Mouse (Mus musculus) midbrain, embryonic 15.5 days (tissue): ENCODE data around the gene Gpatch2. TPM values are rescaled to one million over a fixed set of nuclear protein-coding genes. Genes with fewer than 3 reads are reported as not detected.

Source experiments
- ATAC-seq: fragments of 200-750 bp; cut with Nextera tagmentation; replicated peaks from 2 replicates; pipeline ENCODE4 v1.8.0; 2017; ENCODE audit warnings: moderate TSS enrichment
- H3K27ac ChIP-seq: fragments of 300-500 bp; sonication (generic); 2 replicates; pipeline ENCODE4 v1.5.1; 2015; ENCODE audit warnings: mild to moderate bottlenecking, inconsistent platforms
- H3K27me3 ChIP-seq: fragments of 300-500 bp; sonication (generic); replicated peaks from 2 replicates; pipeline ENCODE4 v1.6.1; 2015; ENCODE audit warnings: inconsistent platforms
- H3K36me3 ChIP-seq: fragments of 300-500 bp; sonication (generic); replicated peaks from 2 replicates; pipeline ENCODE4 v1.6.1; 2015; ENCODE audit warnings: inconsistent platforms
- H3K4me1 ChIP-seq: fragments of 300-500 bp; sonication (generic); 2 replicates; pipeline ENCODE4 v1.6.1; 2015; ENCODE audit warnings: inconsistent platforms
- H3K4me2 ChIP-seq: fragments of 300-500 bp; sonication (generic); 2 replicates; pipeline ENCODE4 v1.6.1; 2015; ENCODE audit warnings: inconsistent platforms, mild to moderate bottlenecking, moderate library complexity
- H3K4me3 ChIP-seq: fragments of 300-500 bp; sonication (generic); 2 replicates; pipeline ENCODE4 v1.5.1; 2015; ENCODE audit warnings: mild to moderate bottlenecking, inconsistent platforms
- H3K9ac ChIP-seq: fragments of 300-500 bp; sonication (generic); 2 replicates; pipeline ENCODE4 v1.6.1; 2015; ENCODE audit warnings: mild to moderate bottlenecking, inconsistent platforms
- H3K9me3 ChIP-seq: fragments of 300-500 bp; sonication (generic); 2 replicates; pipeline ENCODE4 v1.6.1; 2016; ENCODE audit warnings: inconsistent platforms
- WGBS: fragments of 180-500 bp; shearing (Covaris S2); methylation state at CpG from one replicate; pipeline ENCODE4 v1.1.7; 2015; ENCODE audit warnings: mixed read lengths; 5-methylcytosine and 5-hydroxymethylcytosine counted together
- polyA plus RNA-seq: library from polyadenylated mRNA; unstranded; fragments of >200 nt; fragmentation: Nextera tagmentation; extraction: Ambion mirVana; gene quantifications from 2 replicates; pipeline ENCODE4 v1.2.1, GENCODE M21; 2015

Gpatch2 gene
- polyA plus RNA-seq: 17.4 and 18.6 TPM in 2 replicates

DNA sequence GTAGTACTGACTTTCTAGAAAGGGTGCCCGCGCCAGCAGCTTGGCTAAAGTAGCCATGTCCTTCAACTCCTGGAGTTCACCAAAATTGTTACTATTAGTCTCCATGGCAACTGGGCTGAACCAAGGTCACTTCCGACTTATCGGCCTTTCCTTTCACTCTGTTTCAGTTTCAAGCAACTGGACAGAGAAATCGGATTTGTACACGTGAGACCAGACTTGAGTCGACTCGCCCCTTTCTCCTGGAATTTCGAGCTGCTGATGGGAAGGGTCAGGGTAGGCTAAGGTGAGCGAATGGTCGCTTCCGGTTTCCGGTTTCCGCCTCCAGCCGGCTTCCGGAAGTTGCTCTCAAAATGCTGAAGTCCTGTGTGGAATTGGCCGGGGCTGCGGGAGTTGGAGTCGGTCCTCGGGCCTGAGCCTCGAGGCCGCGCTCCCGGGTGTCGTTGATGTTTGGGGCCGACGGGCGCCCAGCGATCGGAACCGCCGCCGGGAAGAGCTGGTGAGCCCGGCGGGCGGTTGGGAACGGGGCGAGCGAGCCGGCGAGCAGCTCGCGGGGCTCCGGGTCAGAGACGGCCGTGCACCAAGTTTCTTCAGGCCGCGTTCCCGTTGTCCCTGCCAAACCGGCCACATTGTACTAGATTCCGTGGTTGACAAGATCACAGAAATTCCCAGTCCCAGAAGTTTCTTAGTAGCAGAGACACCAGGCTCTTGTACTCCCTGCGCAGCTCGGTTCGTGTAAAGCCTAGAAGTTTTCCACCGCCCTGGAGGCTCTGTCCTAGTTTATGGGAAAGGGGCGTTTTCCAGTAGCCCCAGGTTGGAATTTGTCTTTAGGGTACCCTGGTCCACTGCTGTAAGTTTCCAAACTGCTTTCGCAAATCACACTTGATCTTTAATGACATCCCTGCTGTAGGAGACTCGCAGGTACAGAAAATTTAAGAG, at the start of gene Gpatch2, which contains the start of gene Spata17:
Gene Gpatch2, plus strand, starts transcription at position 328 of the 936 bp plus-strand sequence.
Gene Spata17, minus strand, starts transcription at position 285 of the 936 bp plus-strand sequence.
- H3K4me1 ChIP-seq: peaks cover 9% of the 10 kb centered on the region
- no peaks in the 10 kb centered on the region for H3K36me3 ChIP-seq
- ATAC-seq: peak; percentile 93
- peak within 1 kb of the TSS; percentile 81 for H3K9ac ChIP-seq
- WGBS: under 1% methylated on average over 58 of the region's 58 CpGs
- H3K27me3 ChIP-seq: no peaks in the 10 kb centered on the region
- H3K4me3 ChIP-seq: peak within 1 kb of the TSS; percentile 97
- peak within 1 kb of the TSS; percentile 86 for H3K27ac ChIP-seq
- H3K4me2 ChIP-seq: peak within 1 kb of the TSS; percentile 78
- H3K9me3 ChIP-seq: no peaks in the 10 kb centered on the region

DNA sequence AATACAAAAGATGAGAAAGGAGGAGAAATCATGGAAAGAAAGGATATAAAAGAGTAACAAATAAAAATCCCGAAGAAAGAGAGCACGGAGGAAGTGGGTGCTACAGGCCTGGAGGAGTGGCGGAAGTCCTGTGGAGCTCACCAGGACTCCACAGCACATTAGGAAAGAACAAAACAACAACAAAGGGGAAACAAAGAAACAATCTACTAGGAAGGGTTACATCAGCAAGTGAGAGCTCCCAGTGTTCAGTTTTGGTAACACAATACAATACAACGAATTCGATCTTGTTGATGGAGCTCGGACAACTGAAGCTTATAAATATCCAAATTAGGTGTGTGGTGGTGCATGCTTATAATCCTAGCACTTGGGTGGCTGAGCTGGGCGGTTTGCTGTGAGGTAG, 45.7 kb upstream of the Gpatch2 start:
- Histone ChIP-seq H3K27ac (no peak overlapping the region), H3K4me2 (no peak overlapping the region), H3K9ac (no peak overlapping the region), H3K4me1 (no peaks in the 10 kb centered on the region), H3K9me3 (no peaks in the 10 kb centered on the region), H3K27me3 (no peaks in the 10 kb centered on the region), H3K36me3 (no peaks in the 10 kb centered on the region), H3K4me3 (no peak overlapping the region)
- 55% methylated on average over 7 of the region's 7 CpGs for WGBS
- no peak for ATAC-seq

DNA sequence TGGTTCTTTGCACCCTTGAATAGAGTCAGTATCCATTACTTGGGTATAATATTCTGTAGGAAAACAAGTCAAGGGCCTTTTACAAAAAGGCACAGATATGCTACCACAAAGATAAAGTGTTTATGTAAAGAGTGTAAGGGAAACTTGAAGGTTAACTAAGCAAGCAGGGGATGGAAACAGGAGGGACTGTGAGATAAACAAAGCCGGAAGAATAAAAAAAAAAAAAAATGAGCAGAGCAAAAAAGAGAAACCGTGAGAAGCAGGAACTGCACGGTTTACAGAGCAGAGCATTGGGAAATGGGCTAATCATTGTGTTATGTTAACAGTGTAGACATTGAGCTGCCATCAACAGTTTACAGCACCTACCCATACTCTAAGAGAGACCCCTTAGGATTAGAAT, 44.9 kb upstream of the Gpatch2 start:
- Histone ChIP-seq H3K4me1 (no peaks in the 10 kb centered on the region), H3K4me3 (no peak overlapping the region), H3K36me3 (no peaks in the 10 kb centered on the region), H3K9ac (no peak overlapping the region), H3K27ac (no peak overlapping the region), H3K4me2 (no peak overlapping the region), H3K27me3 (no peaks in the 10 kb centered on the region), H3K9me3 (no peaks in the 10 kb centered on the region)
- WGBS: 85% methylated on average over 3 of the region's 3 CpGs
- ATAC-seq: no peak

DNA sequence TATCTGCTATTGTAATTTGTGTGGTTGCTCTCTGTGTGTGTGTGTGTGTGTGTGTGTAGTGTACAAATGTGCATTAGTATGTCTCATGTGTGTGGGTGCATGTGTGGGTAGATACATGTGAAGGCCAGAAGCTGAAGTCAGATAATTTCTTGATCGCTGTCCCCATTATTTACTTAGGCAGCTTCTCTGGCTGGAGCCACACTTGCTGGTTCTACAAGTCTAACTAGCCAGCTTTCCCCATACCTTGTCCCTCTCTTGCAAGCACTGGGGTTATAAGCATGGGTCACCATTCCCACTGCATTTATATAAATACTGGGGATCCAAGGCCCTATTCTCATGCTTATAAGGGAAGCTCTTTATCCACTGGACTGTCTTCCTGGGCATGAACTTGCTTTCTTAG, 39.3 kb upstream of the Gpatch2 start:
- no peak overlapping the region for H3K4me3 ChIP-seq
- H3K36me3 ChIP-seq: no peaks in the 10 kb centered on the region
- H3K4me2 ChIP-seq: no peak overlapping the region
- 96% methylated on average over 1 of the region's 1 CpGs for WGBS
- no peak overlapping the region for H3K27ac ChIP-seq
- H3K4me1 ChIP-seq: no peaks in the 10 kb centered on the region
- no peak for ATAC-seq
- H3K27me3 ChIP-seq: no peaks in the 10 kb centered on the region
- H3K9me3 ChIP-seq: no peaks in the 10 kb centered on the region
- H3K9ac ChIP-seq: no peak overlapping the region

DNA sequence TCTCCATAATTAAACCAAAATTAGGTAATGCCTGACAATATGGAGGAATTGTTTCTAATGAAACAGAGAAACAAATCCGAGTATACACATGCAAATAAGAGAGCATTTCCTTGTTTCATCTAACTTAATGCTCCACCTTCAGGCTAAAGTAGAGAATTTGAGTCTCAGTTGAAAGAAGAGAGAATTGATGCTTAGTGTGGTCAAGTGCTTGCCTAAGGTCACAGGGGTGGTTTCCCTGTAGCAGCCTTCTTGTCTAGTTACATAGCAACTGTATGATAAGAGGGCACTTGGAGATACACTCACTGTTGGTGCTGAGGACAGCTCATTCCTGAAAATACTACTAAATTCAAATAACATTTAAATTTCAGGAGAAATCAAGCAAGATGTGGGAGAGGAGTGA, 36.8 kb upstream of the Gpatch2 start:
- Histone ChIP-seq H3K4me2 (no peak overlapping the region), H3K4me1 (no peaks in the 10 kb centered on the region), H3K27me3 (no peaks in the 10 kb centered on the region), H3K27ac (no peak overlapping the region), H3K9me3 (no peaks in the 10 kb centered on the region), H3K9ac (no peak overlapping the region), H3K4me3 (no peak overlapping the region), H3K36me3 (no peaks in the 10 kb centered on the region)
- no peak for ATAC-seq
- WGBS: 76% methylated on average over 1 of the region's 1 CpGs

DNA sequence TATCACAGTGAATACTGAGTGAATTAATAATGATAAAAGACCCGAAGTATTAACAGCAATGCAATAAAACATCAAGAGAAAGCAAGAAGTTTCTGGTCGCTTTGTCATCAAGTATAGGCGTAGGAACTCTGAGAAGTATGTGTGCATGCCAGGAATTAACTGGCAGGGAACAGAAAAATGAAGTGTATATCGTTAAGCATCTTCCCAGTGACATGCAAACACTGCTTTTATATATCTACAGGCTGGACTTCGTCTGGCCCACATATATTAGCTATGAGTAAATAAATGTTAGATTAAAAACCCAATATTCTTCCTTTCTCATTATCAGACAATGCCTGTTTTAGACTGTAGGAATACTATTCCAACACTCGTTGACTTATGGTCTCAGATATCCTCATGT, 9.8 kb upstream of the Gpatch2 start:
- no peaks in the 10 kb centered on the region for H3K9me3 ChIP-seq
- no peaks in the 10 kb centered on the region for H3K36me3 ChIP-seq
- no peak overlapping the region for H3K27ac ChIP-seq
- no peak overlapping the region for H3K4me2 ChIP-seq
- WGBS: 80% methylated on average over 6 of the region's 6 CpGs
- no peaks in the 10 kb centered on the region for H3K27me3 ChIP-seq
- no peak overlapping the region for H3K9ac ChIP-seq
- no peak overlapping the region for H3K4me3 ChIP-seq
- H3K4me1 ChIP-seq: no peaks in the 10 kb centered on the region
- no peak for ATAC-seq

DNA sequence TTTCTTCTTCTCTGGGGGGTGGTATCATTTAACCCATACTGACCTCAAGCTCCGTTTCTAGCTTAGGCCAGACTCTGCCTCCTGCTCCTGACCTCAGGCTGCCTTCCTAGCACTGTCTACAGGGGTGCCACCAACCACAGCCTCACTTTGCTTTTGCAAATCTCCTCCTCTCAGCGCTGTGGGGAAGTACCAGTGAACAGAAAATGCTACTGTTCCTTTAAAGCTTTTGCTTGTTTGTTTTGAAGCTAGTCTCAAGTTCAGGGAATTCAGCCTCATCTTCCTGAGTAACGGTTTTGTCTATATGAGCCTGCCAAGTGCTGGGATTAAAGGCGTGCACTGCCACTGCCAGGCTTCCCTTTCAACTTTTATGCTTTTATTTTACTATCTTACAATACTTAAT, 5.8 kb upstream of the Gpatch2 start:
- Histone ChIP-seq H3K4me3 (no peak overlapping the region), H3K27ac (no peak overlapping the region), H3K36me3 (no peaks in the 10 kb centered on the region), H3K27me3 (no peaks in the 10 kb centered on the region), H3K9ac (no peak overlapping the region), H3K9me3 (no peaks in the 10 kb centered on the region), H3K4me1 (no peaks in the 10 kb centered on the region), H3K4me2 (no peak overlapping the region)
- ATAC-seq: no peak
- WGBS: 52% methylated on average over 4 of the region's 4 CpGs

DNA sequence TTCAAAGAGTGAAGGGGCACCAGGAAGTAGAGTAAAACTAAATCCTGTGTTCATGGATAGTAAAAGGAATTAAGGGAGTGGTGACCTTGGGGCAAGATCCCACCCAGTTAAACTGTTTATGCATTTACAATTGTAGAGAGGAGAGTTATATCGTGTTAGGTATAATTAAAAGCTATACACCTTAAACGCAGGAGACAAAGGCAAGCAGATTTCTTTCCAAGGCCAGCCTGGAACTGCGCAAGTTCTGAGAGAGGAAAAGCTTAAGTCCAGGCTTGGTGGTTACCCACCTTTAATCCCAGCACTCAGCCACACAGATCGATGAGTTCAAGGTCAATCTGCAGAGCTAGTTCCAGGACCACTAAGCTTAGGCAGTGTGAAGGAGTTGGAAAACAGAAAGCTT, 4.6 kb upstream of the Gpatch2 start:
- Histone ChIP-seq H3K27ac (no peak overlapping the region), H3K4me1 (no peaks in the 10 kb centered on the region), H3K9me3 (no peaks in the 10 kb centered on the region), H3K4me3 (no peak overlapping the region), H3K9ac (no peak overlapping the region), H3K27me3 (no peaks in the 10 kb centered on the region), H3K4me2 (no peak overlapping the region), H3K36me3 (no peaks in the 10 kb centered on the region)
- no peak for ATAC-seq
- WGBS: 89% methylated on average over 4 of the region's 4 CpGs

DNA sequence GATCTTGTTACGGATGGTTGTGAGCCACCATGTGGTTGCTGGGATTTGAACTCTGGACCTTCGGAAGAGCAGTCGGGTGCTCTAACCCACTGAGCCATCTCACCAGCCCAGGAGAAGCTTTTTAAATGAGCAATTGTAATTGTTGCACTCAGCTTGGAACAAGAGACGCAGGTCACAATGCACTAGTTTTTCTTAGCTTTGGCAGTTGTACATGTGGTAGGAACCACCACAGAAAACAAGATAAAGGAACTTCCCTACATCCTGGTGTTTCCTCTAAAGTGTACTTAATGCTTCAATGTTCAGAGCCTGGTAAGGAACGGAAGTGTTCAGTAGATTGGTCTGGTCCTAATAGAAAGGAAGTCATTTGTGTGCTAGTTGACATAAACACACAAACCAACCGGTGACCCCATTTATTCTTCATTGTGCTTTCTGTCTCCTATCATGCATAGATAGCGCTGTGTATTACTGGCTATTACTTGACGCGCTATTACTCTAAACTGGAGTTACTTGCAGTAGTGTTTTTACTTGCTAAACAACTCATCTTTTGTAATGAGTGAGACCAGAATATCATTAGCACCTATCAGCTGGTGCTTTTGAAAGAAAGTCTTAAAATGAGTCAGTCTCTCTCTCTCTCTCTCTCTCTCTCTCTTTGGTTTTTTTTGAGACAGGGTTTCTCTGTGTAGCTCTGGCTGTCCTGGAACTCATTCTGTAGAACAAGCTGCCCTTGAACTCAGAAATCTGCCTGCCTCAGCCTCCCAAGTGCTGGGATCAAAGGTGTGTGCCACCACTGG, 1.5 kb downstream of the Gpatch2 start:
- H3K4me1 ChIP-seq: peaks cover 9% of the 10 kb centered on the region
- no peak overlapping the region for H3K4me2 ChIP-seq
- H3K9ac ChIP-seq: no peak overlapping the region
- WGBS: 93% methylated on average over 9 of the region's 9 CpGs
- no peaks in the 10 kb centered on the region for H3K36me3 ChIP-seq
- ATAC-seq: no peak
- no peak overlapping the region for H3K27ac ChIP-seq
- no peak overlapping the region for H3K4me3 ChIP-seq
- H3K9me3 ChIP-seq: no peaks in the 10 kb centered on the region
- H3K27me3 ChIP-seq: no peaks in the 10 kb centered on the region

DNA sequence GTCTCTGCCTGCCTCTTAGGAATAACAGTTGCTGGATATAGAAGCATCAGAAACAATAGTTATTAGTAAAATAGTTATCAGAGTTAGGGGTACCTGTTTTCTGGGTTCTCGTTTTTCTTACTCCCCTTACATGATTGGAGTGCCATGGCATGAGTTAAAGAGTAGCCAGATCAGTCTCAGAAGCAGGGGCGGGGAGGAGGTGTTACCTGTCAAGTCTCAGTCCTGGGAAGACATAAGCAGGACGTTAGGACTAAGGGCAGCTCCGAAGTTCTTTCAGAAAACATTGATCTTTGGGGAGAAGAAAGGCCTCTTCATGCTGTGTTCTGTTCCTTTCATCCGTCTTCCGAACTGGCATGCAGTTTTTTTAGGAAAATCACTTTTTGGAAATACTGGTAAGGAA, 5.4 kb downstream of the Gpatch2 start:
- H3K9me3 ChIP-seq: no peaks in the 10 kb centered on the region
- no peak for ATAC-seq

DNA sequence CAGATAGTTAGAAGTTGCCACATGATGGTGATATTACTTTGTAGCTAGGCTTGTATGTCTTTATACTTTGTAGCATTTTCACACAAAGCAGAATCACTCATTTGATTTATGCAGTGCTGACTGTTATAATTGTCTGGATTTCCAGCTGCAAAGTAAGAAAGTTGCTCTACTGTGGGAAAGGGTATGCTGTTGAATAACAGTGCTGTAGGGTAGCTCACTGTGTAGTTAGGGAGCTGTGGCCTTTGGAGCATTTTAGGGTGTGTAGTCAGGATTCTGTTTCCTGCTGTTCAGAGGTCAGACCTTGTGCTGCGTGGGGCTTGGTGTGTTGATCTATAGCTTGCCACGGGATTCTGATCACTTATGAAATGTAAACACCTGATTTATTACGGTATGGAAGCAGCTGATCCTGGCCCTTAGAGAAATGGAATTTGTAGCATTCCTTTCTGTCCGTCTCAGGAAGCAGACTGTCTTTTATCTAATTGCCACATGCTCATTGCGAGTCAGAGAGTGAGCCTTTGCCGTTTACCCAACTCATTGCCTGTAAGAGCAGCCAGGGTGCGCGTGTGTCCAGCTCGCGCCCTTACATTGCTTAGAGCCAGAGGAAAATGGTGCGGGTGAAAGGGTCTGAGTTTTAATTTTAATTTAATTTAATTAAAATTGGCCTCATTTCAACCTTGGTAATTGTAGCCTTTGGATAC, 11.2 kb downstream of the Gpatch2 start:
- no peak for ATAC-seq
- 78% methylated on average over 11 of the region's 11 CpGs for WGBS
- Histone ChIP-seq H3K9ac (no peak overlapping the region), H3K4me1 (no peaks in the 10 kb centered on the region), H3K4me3 (no peak overlapping the region), H3K27me3 (no peaks in the 10 kb centered on the region), H3K9me3 (no peaks in the 10 kb centered on the region), H3K4me2 (no peak overlapping the region), H3K27ac (no peak overlapping the region), H3K36me3 (no peaks in the 10 kb centered on the region)

More for the DNA sequence above, 5.4 kb downstream of the Gpatch2 start:
- 84% methylated on average over 6 of the region's 6 CpGs for WGBS
- no peaks in the 10 kb centered on the region for H3K36me3 ChIP-seq
- H3K4me1 ChIP-seq: peaks cover 9% of the 10 kb centered on the region
- no peak overlapping the region for H3K4me2 ChIP-seq
- H3K27ac ChIP-seq: no peak overlapping the region
- no peaks in the 10 kb centered on the region for H3K27me3 ChIP-seq
- no peak overlapping the region for H3K9ac ChIP-seq
- H3K4me3 ChIP-seq: no peak overlapping the region
